8 mouse cellular contexts compared by ENCODE assay signal in genomic region chr11:62550227-62550685, GRCm38 (mm10). TPM values are rescaled to one million over a fixed set of nuclear protein-coding genes. Genes with fewer than 3 reads are reported as not detected.
A peak's percentile ranks its signal among the peaks of the same experiment; 100 is the strongest.
DNase-seq lines count a peak whose midpoint lies in the region; ATAC-seq and TF ChIP-seq lines count a peak whose summit lies in the region.

No protein-coding gene starts in this region.

- peak overlapping the region; percentile 86 for H3K4me2 ChIP-seq in intestine, postnatal 0 days (replicated peaks; ENCODE audit: low read depth)

- H3K27ac ChIP-seq in intestine, postnatal 0 days (ENCODE audit: low read depth, low read length): peak overlapping the region; percentile 99
- peak overlapping the region; percentile 96 for H3K27ac ChIP-seq in midbrain, embryonic 10.5 days (replicated peaks)

- peak overlapping the region; percentile 83 for H3K9ac ChIP-seq in intestine, postnatal 0 days (ENCODE audit: low read depth, low read length)

- no peak for TF ChIP-seq CTCF in intestine, postnatal 0 days (IDR thresholded peaks at IDR 0.05; ENCODE audit: low read depth)

- WGBS in intestine, postnatal 0 days: under 1% methylated on average over 11 of the region's 11 CpGs
- 10% methylated on average over 11 of the region's 11 CpGs for whole genome bisulfite sequencing in midbrain, embryonic 10.5 days

- no peaks in the 10 kb centered on the region for H3K4me1 ChIP-seq in intestine, postnatal 0 days (replicated peaks; ENCODE audit: control insufficient read depth, insufficient read depth, low read length)
- peaks cover 37% of the 10 kb centered on the region for H3K4me1 ChIP-seq in midbrain, embryonic 10.5 days

- H3K9me3 ChIP-seq in intestine, postnatal 0 days (ENCODE audit: control insufficient read depth): no peaks in the 10 kb centered on the region
- H3K9me3 ChIP-seq in midbrain, embryonic 10.5 days (replicated peaks): no peaks in the 10 kb centered on the region

- H3K4me3 ChIP-seq in intestine, postnatal 0 days (ENCODE audit: low read depth, low read length): peak overlapping the region; percentile 88
- H3K4me3 ChIP-seq in midbrain, embryonic 10.5 days: peak overlapping the region; percentile 61

- no peaks in the 10 kb centered on the region for H3K27me3 ChIP-seq in intestine, postnatal 0 days (replicated peaks; ENCODE audit: control insufficient read depth, insufficient read depth, low read length)
- H3K27me3 ChIP-seq in midbrain, embryonic 10.5 days (ENCODE audit: low read depth, poor library complexity, severe bottlenecking): no peaks in the 10 kb centered on the region

- DNase-seq in adrenal gland, adult (ENCODE audit: inconsistent age in 2 of 2, low spot score in 1 of 2): peak; percentile 61 to 89
- no peak for DNase-seq in adrenal gland, postnatal 4 days (ENCODE audit: low spot score in 2 of 2)
- peak; percentile 59 to 63 for DNase-seq in cerebellum, postnatal 14 days
- DNase-seq in gastrocnemius, postnatal 36 days: peak; percentile 32 to 43
- peak; percentile 28 for DNase-seq in left cerebral cortex, postnatal 4 days
- DNase-seq in midbrain, embryonic 10.5 days (ENCODE audit: low spot score): no peak
- peak; percentile 61 to 80 for DNase-seq in spleen, postnatal 10 days (ENCODE audit: low spot score in 2 of 2)

- peak; percentile 60 for ATAC-seq in intestine, postnatal 0 days

- peaks cover 10% of the 10 kb centered on the region; the same call in 1 of the 2 replicates for H3K36me3 ChIP-seq in intestine, postnatal 0 days (ENCODE audit: control insufficient read depth, insufficient read depth)
- peaks cover 26% of the 10 kb centered on the region for H3K36me3 ChIP-seq in midbrain, embryonic 10.5 days

- intact Hi-C loops in gastrocnemius, postnatal 36 days (cut with DNase I): loop anchor here (5.0 kb wide), 1 partner anchor 93 kb away; the partner anchor contains the start of genes Ncor1 and Pigl
- intact Hi-C loops in left cerebral cortex, postnatal 4 days (cut with DNase I): no loop called here

RNA-seq across cellular contexts. Expression of gene Ubb, which starts 0.7 kb away (rescaled TPM):
- total RNA-seq in adrenal gland, postnatal 4 days (2021): 1,000 to 10,000 TPM; 1,464 to 1,492 TPM
- total RNA-seq in gastrocnemius, postnatal 36 days (2021): 100 to 1,000 TPM; 783 to 809 TPM
- polyA plus RNA-seq in intestine, postnatal 0 days (2015; fragmentation: Nextera tagmentation; extraction: Ambion mirVana): 2,405 and 2,440 TPM in 2 replicates
- total RNA-seq in left cerebral cortex, postnatal 4 days (2021): 1,000 to 10,000 TPM; 1,560 to 1,622 TPM
- polyA plus RNA-seq in midbrain, embryonic 10.5 days (2016; fragmentation: Nextera tagmentation; extraction: Ambion mirVana): 3,322 and 3,606 TPM in 2 replicates

RNA-seq across cellular contexts. Expression of gene Cenpv, which starts 11.2 kb away (rescaled TPM):
- total RNA-seq in adrenal gland, postnatal 4 days (2021): 10 to 100 TPM; 40.6 to 44.0 TPM
- total RNA-seq in gastrocnemius, postnatal 36 days (2021): 10 to 100 TPM; 13.9 to 21.8 TPM
- polyA plus RNA-seq in intestine, postnatal 0 days (2015; fragmentation: Nextera tagmentation; extraction: Ambion mirVana): 54.9 and 55.2 TPM in 2 replicates
- 10 to 100 TPM; 64.5 to 76.9 TPM for total RNA-seq in left cerebral cortex, postnatal 4 days (2021)
- polyA plus RNA-seq in midbrain, embryonic 10.5 days (2016; fragmentation: Nextera tagmentation; extraction: Ambion mirVana): 41.7 and 53.7 TPM in 2 replicates

RNA-seq across cellular contexts. Expression of gene Trpv2, which starts 24.0 kb away (rescaled TPM):
- total RNA-seq in adrenal gland, postnatal 4 days (2021): 1 to 10 TPM; 3.4 to 4.2 TPM
- total RNA-seq in gastrocnemius, postnatal 36 days (2021): 1 to 10 TPM in 1 of 2 experiments, under 1 TPM in 1; 0.87 to 1.1 TPM
- 6.0 and 6.3 TPM in 2 replicates for polyA plus RNA-seq in intestine, postnatal 0 days (2015; fragmentation: Nextera tagmentation; extraction: Ambion mirVana)
- 10 to 100 TPM; 36.9 to 40.4 TPM for total RNA-seq in left cerebral cortex, postnatal 4 days (2021)
- polyA plus RNA-seq in midbrain, embryonic 10.5 days (2016; fragmentation: Nextera tagmentation; extraction: Ambion mirVana): 3.5 and 6.4 TPM in 2 replicates

Comparison
In these comparisons a context has a peak if more than half of its experiments do, and no peak if none do; other contexts are left out.
1. DNase-seq: peak in adrenal gland, adult (2 of 2), cerebellum, postnatal 14 days (2 of 2), gastrocnemius, postnatal 36 days (2 of 2), left cerebral cortex, postnatal 4 days (single experiment) and spleen, postnatal 10 days (2 of 2); none in adrenal gland, postnatal 4 days (0 of 2) and midbrain, embryonic 10.5 days (single experiment).
2. RNA of gene Trpv2, which starts 24.0 kb away (total RNA-seq): 36.9 to 40.4 TPM in left cerebral cortex, postnatal 4 days; 3.4 to 4.2 TPM in adrenal gland, postnatal 4 days and 0.87 to 1.1 TPM in gastrocnemius, postnatal 36 days; every median in the first group is over 4 times any median in the second.